Mouse (Mus musculus): ENCODE data around the gene Helq.

- TF ChIP-seq CTCF (IDR thresholded peaks at IDR 0.05; ENCODE audit: extremely low read depth, insufficient read length, insufficient replicate concordance, low read depth, low read length) (peak; percentile 48; the same call in 1 of the 2 replicates), POLR2A (IDR thresholded peaks at IDR 0.05; ENCODE audit: low read depth, low read length) (no peak)
Observed at GRCm38 (mm10) chr5:100825975-100826374, 27.6 kb upstream of the Helq start.
